Mouse (Mus musculus): Measurements from ENCODE around the gene Fap.

DNA sequence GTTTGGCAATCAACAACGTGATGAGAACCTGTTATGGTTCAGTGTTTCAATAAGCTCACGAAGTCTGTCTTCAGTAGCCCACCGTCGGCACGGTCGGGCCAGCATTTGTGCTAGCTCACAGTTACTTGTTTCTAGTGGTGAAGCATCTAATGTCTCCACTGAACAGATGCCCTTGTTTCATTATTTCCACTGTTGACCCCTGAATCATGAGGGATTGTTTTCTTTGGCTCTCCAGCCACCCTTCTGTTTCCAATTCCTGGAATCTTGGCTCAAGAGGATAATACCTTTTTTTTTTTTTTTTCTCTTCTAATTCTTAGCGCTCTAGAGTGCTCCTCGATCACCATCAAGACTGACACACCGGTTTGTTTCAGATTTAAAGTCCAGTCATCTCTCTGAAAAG, 104.3 kb downstream of the Fap start:
- TF ChIP-seq POLR2A (IDR thresholded peaks at IDR 0.05; ENCODE audit: low read depth, low read length) (no peak), CTCF (IDR thresholded peaks at IDR 0.05; ENCODE audit: borderline replicate concordance, insufficient read depth, low read length) (no peak)
